Mouse (Mus musculus): ENCODE results near the gene Sstr3. TPM values are rescaled to one million over a fixed set of nuclear protein-coding genes. Genes with fewer than 3 reads are reported as not detected.

Sstr3 gene
- total RNA-seq, 2 experiments from 2014 or later, result 0.04 TPM; not detected in 1

- DNase-seq, result no peak
- intact Hi-C loops (cut with DNase I; ENCODE audit: low total_unique reads), result loop anchor here (5.0 kb wide), 1 partner anchor 85 kb away; no protein-coding TSS in a partner anchor
These were observed 11.7 kb downstream of the Sstr3 start for GRCm38 (mm10) chr15:78532566-78533345.

GRCm38 (mm10) chr15:78531901-78532469, 12.5 kb downstream of the Sstr3 start:
- intact Hi-C loops (cut with DNase I; ENCODE audit: low total_unique reads), result loop anchor here (5.0 kb wide), 1 partner anchor 85 kb away; no protein-coding TSS in a partner anchor
- DNase-seq, result peak; percentile 96

- intact Hi-C loops (cut with DNase I; ENCODE audit: low total_unique reads), result loop anchor here (5.0 kb wide), 1 partner anchor 84 kb away; no protein-coding TSS in a partner anchor
- DNase-seq, result no peak
These were observed 13.1 kb downstream of the Sstr3 start for GRCm38 (mm10) chr15:78531451-78531720.

GRCm38 (mm10) chr15:78530671-78531450, 13.6 kb downstream of the Sstr3 start, which contains the start of gene C1qtnf6:
C1qtnf6 (minus strand) TSS chr15:78531416.
- intact Hi-C loops (cut with DNase I; ENCODE audit: low total_unique reads), result loop anchor here (5.0 kb wide), 1 partner anchor 84 kb away; no protein-coding TSS in a partner anchor

GRCm38 (mm10) chr15:78530141-78530540, 14.3 kb downstream of the Sstr3 start:
- intact Hi-C loops (cut with DNase I; ENCODE audit: low total_unique reads), result loop anchor here (5.0 kb wide), 1 partner anchor 83 kb away; no protein-coding TSS in a partner anchor
- no peak for DNase-seq

More at GRCm38 (mm10) chr15:78530671-78531450, 13.6 kb downstream of the Sstr3 start, which contains the start of gene C1qtnf6:
- peak; percentile 78 for DNase-seq

GRCm38 (mm10) chr15:78529428-78529990, 15.0 kb downstream of the Sstr3 start:
- intact Hi-C loops (cut with DNase I; ENCODE audit: low total_unique reads), result no loop called here

GRCm38 (mm10) chr15:78528726-78529411, 15.6 kb downstream of the Sstr3 start:
- DNase-seq, result no peak
- intact Hi-C loops (cut with DNase I; ENCODE audit: low total_unique reads), result no loop called here

More at GRCm38 (mm10) chr15:78529428-78529990, 15.0 kb downstream of the Sstr3 start:
- DNase-seq, result peak; percentile 78

GRCm38 (mm10) chr15:78527973-78528372, 16.5 kb downstream of the Sstr3 start:
- intact Hi-C loops (cut with DNase I; ENCODE audit: low total_unique reads), result no loop called here
- DNase-seq, result no peak

- DNase-seq, result no peak
- intact Hi-C loops (cut with DNase I; ENCODE audit: low total_unique reads), result no loop called here
These were observed 20.3 kb downstream of the Sstr3 start for GRCm38 (mm10) chr15:78524163-78524562.

- no peak for DNase-seq
- intact Hi-C loops (cut with DNase I; ENCODE audit: low total_unique reads), result no loop called here
These were observed 22.6 kb downstream of the Sstr3 start for GRCm38 (mm10) chr15:78521892-78522291.

GRCm38 (mm10) chr15:78521331-78521730, 23.2 kb downstream of the Sstr3 start:
- peak; percentile 43 for DNase-seq
- intact Hi-C loops (cut with DNase I; ENCODE audit: low total_unique reads), result no loop called here

- DNase-seq, result peak; percentile 65
- intact Hi-C loops (cut with DNase I; ENCODE audit: low total_unique reads), result no loop called here
These were observed 24.3 kb downstream of the Sstr3 start for GRCm38 (mm10) chr15:78520112-78520715.

- no peak for DNase-seq
- intact Hi-C loops (cut with DNase I; ENCODE audit: low total_unique reads), result no loop called here
These were observed 26.3 kb downstream of the Sstr3 start for GRCm38 (mm10) chr15:78518221-78518620.

GRCm38 (mm10) chr15:78515759-78516158, 28.7 kb downstream of the Sstr3 start:
- no peak for DNase-seq
- intact Hi-C loops (cut with DNase I; ENCODE audit: low total_unique reads), result no loop called here

- DNase-seq, result peak; percentile 72
- intact Hi-C loops (cut with DNase I; ENCODE audit: low total_unique reads), result no loop called here
These were observed 29.9 kb downstream of the Sstr3 start for GRCm38 (mm10) chr15:78514393-78515146.

GRCm38 (mm10) chr15:78513019-78513418, 31.5 kb downstream of the Sstr3 start:
- no peak for DNase-seq
- intact Hi-C loops (cut with DNase I; ENCODE audit: low total_unique reads), result loop anchor here (2.0 kb wide), 1 partner anchor 22 kb away; no protein-coding TSS in a partner anchor

- DNase-seq, result no peak
- intact Hi-C loops (cut with DNase I; ENCODE audit: low total_unique reads), result loop anchor here (2.0 kb wide), 1 partner anchor 23 kb away; no protein-coding TSS in a partner anchor
These were observed 32.5 kb downstream of the Sstr3 start for GRCm38 (mm10) chr15:78511951-78512350.

GRCm38 (mm10) chr15:78510736-78511135, 33.7 kb downstream of the Sstr3 start:
- no peak for DNase-seq
- intact Hi-C loops (cut with DNase I; ENCODE audit: low total_unique reads), result no loop called here

Data from gastrocnemius, postnatal 14 days (tissue).